In genomic region chr4:72480535-72480934, GRCm38 (mm10) we compare ENCODE assay signal across 25 mouse cellular contexts.
"Had no signal": no experiment of that assay in that cellular context is flagged by ENCODE, and none has a peak within 500 bp of the region (broad histone marks: within the 10 kb centered on the region; RNA-seq: fewer than 3 reads in every experiment).

No protein-coding gene starts in this region.

- H3K9ac ChIP-seq: heart, embryonic 12.5 days; hindbrain, embryonic 12.5 days; hindbrain, embryonic 14.5 days; intestine, embryonic 15.5 days; limb, embryonic 12.5 days; limb, embryonic 15.5 days had no signal

- ATAC-seq: hindbrain, embryonic 16.5 days; inflammation-experienced regulatory T-cells, adult 6 months; intestine, embryonic 15.5 days; intestine, postnatal 0 days had no signal

- H3K36me3 ChIP-seq: heart, embryonic 10.5 days; heart, embryonic 12.5 days; hindbrain, embryonic 10.5 days; hindbrain, embryonic 12.5 days; intestine, embryonic 15.5 days; limb, embryonic 12.5 days; limb, embryonic 15.5 days had no signal

- H3K4me1 ChIP-seq: heart, embryonic 10.5 days; heart, embryonic 12.5 days; hindbrain, embryonic 10.5 days; hindbrain, embryonic 12.5 days; intestine, embryonic 15.5 days; limb, embryonic 12.5 days; limb, embryonic 15.5 days had no signal

- H3K27me3 ChIP-seq: heart, embryonic 12.5 days; hindbrain, embryonic 12.5 days; intestine, embryonic 15.5 days; limb, embryonic 12.5 days; limb, embryonic 15.5 days had no signal

- H3K9me3 ChIP-seq: heart, embryonic 10.5 days; heart, embryonic 12.5 days; hindbrain, embryonic 10.5 days; hindbrain, embryonic 12.5 days; intestine, embryonic 15.5 days; limb, embryonic 12.5 days; limb, embryonic 15.5 days had no signal

- H3K27ac ChIP-seq: gastrocnemius, adult 2 months; heart, embryonic 10.5 days; hindbrain, embryonic 10.5 days; hindbrain, embryonic 12.5 days; hindbrain, embryonic 14.5 days; intestine, embryonic 15.5 days; layer of hippocampus, adult 2 months; limb, embryonic 12.5 days; limb, embryonic 15.5 days had no signal

- H3K4me2 ChIP-seq: heart, embryonic 12.5 days; hindbrain, embryonic 12.5 days; hindbrain, embryonic 14.5 days; intestine, embryonic 15.5 days; limb, embryonic 12.5 days; limb, embryonic 15.5 days had no signal

- H3K4me3 ChIP-seq: gastrocnemius, adult 2 months; heart, embryonic 10.5 days; heart, embryonic 12.5 days; hindbrain, embryonic 10.5 days; hindbrain, embryonic 12.5 days; intestine, embryonic 15.5 days; layer of hippocampus, adult 2 months; limb, embryonic 12.5 days; limb, embryonic 15.5 days had no signal

- DNase-seq: gastrocnemius, adult 2 months; gastrocnemius, postnatal 10 days; gastrocnemius, postnatal 25 days; heart, adult 18-20 months; heart, postnatal 10 days; heart, postnatal 4 days; kidney, adult 18-20 months; kidney, adult 8-10 months; kidney, postnatal 10 days; kidney, postnatal 25 days; kidney, postnatal 4 days; layer of hippocampus, postnatal 36 days; left cerebral cortex, postnatal 4 days had no signal
